Mouse (Mus musculus): ENCODE measurements around the gene Kl.

Gene Kl

GRCm38 (mm10) chr5:150952328-150952668 is at the start of gene Kl:
TSS of gene Kl (plus strand) at chr5:150952607.
- DNase-seq (ENCODE audit: low spot score): no peak

- peak; percentile 55 for DNase-seq (ENCODE audit: low spot score)
Measured at GRCm38 (mm10) chr5:150906053-150907040, 46.1 kb upstream of the Kl start.

- DNase-seq (ENCODE audit: low spot score): no peak
Measured at GRCm38 (mm10) chr5:150912156-150912555, 40.3 kb upstream of the Kl start.

GRCm38 (mm10) chr5:150912656-150913055 is 39.8 kb upstream of the Kl start:
- no peak for DNase-seq (ENCODE audit: low spot score)

- DNase-seq (ENCODE audit: low spot score): no peak
Measured at GRCm38 (mm10) chr5:150915080-150916055, 37.0 kb upstream of the Kl start.

- no peak for DNase-seq (ENCODE audit: low spot score)
Measured at GRCm38 (mm10) chr5:150917131-150917858, 35.1 kb upstream of the Kl start.

GRCm38 (mm10) chr5:150918599-150918998 is 33.8 kb upstream of the Kl start:
- no peak for DNase-seq (ENCODE audit: low spot score)

- DNase-seq (ENCODE audit: low spot score): no peak
Measured at GRCm38 (mm10) chr5:150919269-150919668, 33.1 kb upstream of the Kl start.

GRCm38 (mm10) chr5:150919961-150920360 is 32.4 kb upstream of the Kl start:
- DNase-seq (ENCODE audit: low spot score): no peak

- DNase-seq (ENCODE audit: low spot score): no peak
Measured at GRCm38 (mm10) chr5:150929406-150929805, 23.0 kb upstream of the Kl start.

GRCm38 (mm10) chr5:150932596-150932995 is 19.8 kb upstream of the Kl start:
- no peak for DNase-seq (ENCODE audit: low spot score)

GRCm38 (mm10) chr5:150936213-150936612 is 16.2 kb upstream of the Kl start:
- no peak for DNase-seq (ENCODE audit: low spot score)

- no peak for DNase-seq (ENCODE audit: low spot score)
Measured at GRCm38 (mm10) chr5:150936807-150937206, 15.6 kb upstream of the Kl start.

- DNase-seq (ENCODE audit: low spot score): no peak
Measured at GRCm38 (mm10) chr5:150937501-150937900, 14.9 kb upstream of the Kl start.

GRCm38 (mm10) chr5:150945576-150945975 is 6.8 kb upstream of the Kl start:
- no peak for DNase-seq (ENCODE audit: low spot score)

- DNase-seq (ENCODE audit: low spot score): no peak
Measured at GRCm38 (mm10) chr5:150949131-150949530, 3.3 kb upstream of the Kl start.

GRCm38 (mm10) chr5:150951325-150951724 is 1.1 kb upstream of the Kl start:
- DNase-seq (ENCODE audit: low spot score): no peak

GRCm38 (mm10) chr5:150952669-150953521 is 488 bp downstream of the Kl start:
- DNase-seq (ENCODE audit: low spot score): no peak

- no peak for DNase-seq (ENCODE audit: low spot score)
Measured at GRCm38 (mm10) chr5:150954791-150955190, 2.4 kb downstream of the Kl start.

GRCm38 (mm10) chr5:150959861-150960260 is 7.5 kb downstream of the Kl start:
- DNase-seq (ENCODE audit: low spot score): no peak

- no peak for DNase-seq (ENCODE audit: low spot score)
Measured at GRCm38 (mm10) chr5:150961615-150962014, 9.2 kb downstream of the Kl start.

Data from layer of hippocampus, adult 9-10 months (tissue).